Mouse (Mus musculus) bone marrow macrophage, adult 2 months (primary cell): ENCODE data around the gene Cotl1.

Source experiments
- CTCF ChIP-seq: IDR thresholded peaks from 2 replicates; pipeline ENCODE4 v1.5.1; 2012; ENCODE audit warnings: low read depth, mild to moderate bottlenecking, low read length, moderate library complexity
- POLR2A ChIP-seq: IDR thresholded peaks from 2 replicates; pipeline ENCODE4 v1.6.1; 2012; ENCODE audit warnings: mild to moderate bottlenecking, low read depth, low read length, borderline replicate concordance

- TF ChIP-seq POLR2A (no peak), CTCF (no peak)
Measured at GRCm38 (mm10) chr8:119873181-119873580, 32.8 kb upstream of the Cotl1 start.
